Mouse (Mus musculus) heart, embryonic 14.5 days (tissue): ENCODE results near the gene Tmem120b. TPM values are rescaled to one million over a fixed set of nuclear protein-coding genes. Genes with fewer than 3 reads are reported as not detected.
A peak's percentile ranks its signal among the peaks of the same experiment; 100 is the strongest.

ENCODE experiments used
- ATAC-seq: fragments of 200-750 bp; cut with Nextera tagmentation; 2 replicates; pipeline ENCODE4 v1.8.0; 2017; ENCODE audit warnings: low read depth, moderate TSS enrichment; ENCODE audit not compliant: insufficient number of reproducible peaks, insufficient read depth, low FRiP score
- H3K27ac ChIP-seq, 2 experiments: fragments of 200-500 bp in 1 of 2; fragments of 300-500 bp in 1 of 2; sonication (generic) in 1 of 2; replicated peaks in 1 of 2; 2 replicates each; pipeline ENCODE4 v1.5.1; 2012 to 2014; ENCODE audit warnings: low read depth in 2 of 2, low read length in 2 of 2, control low read depth in 1 of 2, mild to moderate bottlenecking in 1 of 2, mixed read lengths in 1 of 2; ENCODE audit not compliant: control insufficient read depth in 1 of 2, insufficient read depth in 1 of 2
- H3K27me3 ChIP-seq: fragments of 300-500 bp; sonication (generic); 2 replicates; pipeline ENCODE4 v1.6.1; 2014; ENCODE audit warnings: mild to moderate bottlenecking, low read length, control low read depth; ENCODE audit not compliant: control insufficient read depth, insufficient read depth
- H3K36me3 ChIP-seq: fragments of 300-500 bp; sonication (generic); 2 replicates; pipeline ENCODE4 v1.6.1; 2014; ENCODE audit warnings: mild to moderate bottlenecking, control low read depth, low read length, mixed read lengths; ENCODE audit not compliant: control insufficient read depth, insufficient read depth
- H3K4me1 ChIP-seq, 2 experiments: fragments of 200-500 bp in 1 of 2; fragments of 300-500 bp in 1 of 2; sonication (generic) in 1 of 2; 2 replicates each; pipeline ENCODE4 v1.6.1; 2012 to 2014; ENCODE audit warnings: low read length in 2 of 2, control low read depth in 1 of 2, mixed read lengths in 1 of 2; ENCODE audit not compliant: control insufficient read depth in 2 of 2, insufficient read depth in 2 of 2
- H3K4me2 ChIP-seq: fragments of 300-500 bp; sonication (generic); 2 replicates; pipeline ENCODE4 v1.6.1; 2014; ENCODE audit warnings: mild to moderate bottlenecking, low read length
- H3K4me3 ChIP-seq, 2 experiments: fragments of 200-500 bp in 1 of 2; fragments of 300-500 bp in 1 of 2; sonication (generic) in 1 of 2; 2 replicates each; pipeline ENCODE4 v1.5.1; 2012 to 2014; ENCODE audit warnings: low read length in 2 of 2, mild to moderate bottlenecking in 2 of 2, control low read depth in 1 of 2, low read depth in 1 of 2, moderate library complexity in 1 of 2; ENCODE audit not compliant: control insufficient read depth in 1 of 2, insufficient read depth in 1 of 2
- H3K9ac ChIP-seq: fragments of 300-500 bp; sonication (generic); 2 replicates; pipeline ENCODE4 v1.6.1; 2014; ENCODE audit warnings: mild to moderate bottlenecking, low read length
- H3K9me3 ChIP-seq: fragments of 300-500 bp; sonication (generic); 2 replicates; pipeline ENCODE4 v1.6.1; 2016; ENCODE audit warnings: low read length, control low read depth; ENCODE audit not compliant: control insufficient read depth
- WGBS: fragments of 180-500 bp; shearing (Covaris S2); extraction: QIAGEN DNeasy Blood & Tissue Kit; methylation state at CpG from one replicate; pipeline ENCODE4 v1.1.7; 2014; 5-methylcytosine and 5-hydroxymethylcytosine counted together
- polyA plus RNA-seq: library from polyadenylated mRNA; unstranded; fragments of >200 nt; fragmentation: Nextera tagmentation; extraction: Ambion mirVana; gene quantifications from 2 replicates; pipeline ENCODE4 v1.2.1, GENCODE M21; 2014

Tmem120b gene
- polyA plus RNA-seq, 1 experiment from 2014 or later: 11.3 TPM

- Histone ChIP-seq H3K9ac (no peak overlapping the region), H3K4me1 (peaks cover 32 to 34% of the 10 kb centered on the region in 2 experiments), H3K27ac (no peak overlapping the region), H3K9me3 (no peaks in the 10 kb centered on the region), H3K4me2 (no peak overlapping the region), H3K36me3 (0 out of 2 replicates have a peak, but pooled peaks cover 15% of the 10 kb centered on the region), H3K4me3 (no peak overlapping the region), H3K27me3 (no peaks in the 10 kb centered on the region)
- 73% methylated on average over 10 of the region's 10 CpGs for WGBS
- no peak for ATAC-seq
These were observed 61.0 kb downstream of the Tmem120b start for GRCm38 (mm10) chr5:123129170-123129757.

- Histone ChIP-seq H3K9me3 (no peaks in the 10 kb centered on the region), H3K36me3 (0 out of 2 replicates have a peak, but pooled peaks cover 15% of the 10 kb centered on the region), H3K4me1 (peaks cover 41 to 44% of the 10 kb centered on the region in 2 experiments), H3K27me3 (no peaks in the 10 kb centered on the region), H3K27ac (no peak overlapping the region), H3K9ac (no peak overlapping the region), H3K4me2 (no peak overlapping the region), H3K4me3 (no peak overlapping the region)
- ATAC-seq: no peak
- 87% methylated on average over 9 of the region's 9 CpGs for WGBS
These were observed 62.0 kb downstream of the Tmem120b start for GRCm38 (mm10) chr5:123130030-123130813.

GRCm38 (mm10) chr5:123130814-123131148 lies 62.6 kb downstream of the Tmem120b start:
- ATAC-seq: no peak
- 88% methylated on average over 5 of the region's 5 CpGs for WGBS
- Histone ChIP-seq H3K4me1 (peaks cover 44 to 47% of the 10 kb centered on the region in 2 experiments), H3K27ac (no peak overlapping the region), H3K9me3 (no peaks in the 10 kb centered on the region), H3K4me2 (no peak overlapping the region), H3K36me3 (0 out of 2 replicates have a peak, but pooled peaks cover 15% of the 10 kb centered on the region), H3K4me3 (no peak overlapping the region), H3K27me3 (no peaks in the 10 kb centered on the region), H3K9ac (no peak overlapping the region)

- Histone ChIP-seq H3K9me3 (no peaks in the 10 kb centered on the region), H3K36me3 (0 out of 2 replicates have a peak, but pooled peaks cover 18% of the 10 kb centered on the region), H3K27ac (peak within 1 kb of the TSS; percentile 19 to 50), H3K4me3 (peak within 1 kb of the TSS; percentile 30 to 40), H3K4me1 (peaks cover 54 to 57% of the 10 kb centered on the region in 2 experiments), H3K27me3 (no peaks in the 10 kb centered on the region), H3K4me2 (peak within 1 kb of the TSS; percentile 95), H3K9ac (peak within 1 kb of the TSS; percentile 57)
- peak; percentile 20; the same call in 1 of the 2 replicates for ATAC-seq
- whole genome bisulfite sequencing: 2% methylated on average over 42 of the region's 44 CpGs
These were observed 64.3 kb downstream of the Tmem120b start, which contains the start of gene Rhof for GRCm38 (mm10) chr5:123132308-123133071. Gene Rhof (minus strand): TSS chr5:123132692.

- Histone ChIP-seq H3K4me3 (0 out of 4 replicates have a peak overlapping the region, but pooled peaks have one; percentile 30 to 40), H3K9me3 (no peaks in the 10 kb centered on the region), H3K27me3 (no peaks in the 10 kb centered on the region), H3K4me2 (peak overlapping the region; percentile 95), H3K9ac (peak overlapping the region; percentile 100; the same call in 1 of the 2 replicates), H3K27ac (peak overlapping the region; percentile 50 to 100), H3K4me1 (peaks cover 60 to 64% of the 10 kb centered on the region in 2 experiments), H3K36me3 (0 out of 2 replicates have a peak, but pooled peaks cover 18% of the 10 kb centered on the region)
- ATAC-seq: no peak
- whole genome bisulfite sequencing: 16% methylated on average over 18 of the region's 18 CpGs
These were observed 65.0 kb downstream of the Tmem120b start for GRCm38 (mm10) chr5:123133083-123133783.

GRCm38 (mm10) chr5:123133784-123134143 lies 65.5 kb downstream of the Tmem120b start:
- H3K27me3 ChIP-seq: no peaks in the 10 kb centered on the region
- H3K4me1 ChIP-seq: peaks cover 63 to 67% of the 10 kb centered on the region in 2 experiments
- peak overlapping the region; percentile 25 to 100 for H3K27ac ChIP-seq
- peak overlapping the region in 1 of 2 experiments; percentile 93; a peak in 2 of 4 replicates for H3K4me3 ChIP-seq
- peak overlapping the region; percentile 95 for H3K4me2 ChIP-seq
- peak overlapping the region; percentile 100; the same call in 1 of the 2 replicates for H3K9ac ChIP-seq
- WGBS: 33% methylated on average over 7 of the region's 7 CpGs
- H3K9me3 ChIP-seq: no peaks in the 10 kb centered on the region
- H3K36me3 ChIP-seq: 0 out of 2 replicates have a peak, but pooled peaks cover 18% of the 10 kb centered on the region
- ATAC-seq: no peak
